Mouse (Mus musculus): Measurements from ENCODE around the gene Fbxl18. TPM values are rescaled to one million over a fixed set of nuclear protein-coding genes. Genes with fewer than 3 reads are reported as not detected.

Fbxl18 gene
- total and polyA plus RNA-seq, 3 experiments = 4.6 to 7.4 TPM; not detected in 1

DNA sequence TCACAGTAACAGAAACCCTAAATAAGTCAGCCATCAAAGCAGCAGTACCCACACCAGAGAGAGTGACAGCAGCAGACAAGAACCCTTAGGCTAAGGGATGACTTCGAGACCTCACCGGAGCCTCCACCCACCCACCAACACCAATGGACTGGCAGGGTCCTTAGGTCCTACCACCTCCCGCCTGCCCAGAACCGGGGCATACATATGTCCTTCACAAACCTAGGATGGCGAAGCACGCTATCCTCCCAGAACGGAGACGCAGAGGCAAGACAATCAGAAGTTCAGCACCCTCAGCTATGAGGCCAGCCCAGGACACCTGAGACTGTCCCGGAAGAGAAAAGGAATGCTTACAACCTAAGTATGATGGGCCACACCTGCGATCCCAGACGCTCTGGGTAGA, 12.8 kb downstream of the Fbxl18 start:
- Histone ChIP-seq H3K4me3 (ENCODE audit: control insufficient read depth in 1 of 2, insufficient read depth in 1 of 2, low read depth in 2 of 2, low read length in 2 of 2) (no peak overlapping the region), H3K4me1 (ENCODE audit: control insufficient read depth in 1 of 2, insufficient read depth in 2 of 2, low read length in 2 of 2) (no peaks in the 10 kb centered on the region), H3K27me3 (ENCODE audit: control insufficient read depth in 1 of 2, insufficient read depth in 2 of 2, low read length in 2 of 2) (no peaks in the 10 kb centered on the region), H3K9ac (ENCODE audit: control insufficient read depth, low read depth, low read length, poor library complexity, severe bottlenecking) (no peak overlapping the region), H3K36me3 (ENCODE audit: control insufficient read depth in 1 of 2, insufficient read depth in 2 of 2, low read length in 2 of 2) (no peaks in the 10 kb centered on the region), H3K9me3 (replicated peaks; ENCODE audit: insufficient read depth, low read length) (no peaks in the 10 kb centered on the region), H3K79me2 (ENCODE audit: control insufficient read depth, insufficient read depth, low read length, poor library complexity) (no peaks in the 10 kb centered on the region), H3K27ac (ENCODE audit: control insufficient read depth, low read depth, low read length) (no peak overlapping the region)
- TF ChIP-seq TAL1 (IDR thresholded peaks at IDR 0.05; ENCODE audit: low read length) = no peak
- no peak for TF ChIP-seq MYB (IDR thresholded peaks at IDR 0.05; ENCODE audit: low read depth, low read length)
- no peak for TF ChIP-seq SMC3 (IDR thresholded peaks at IDR 0.05; ENCODE audit: low read depth, low read length)
- TF ChIP-seq KAT2A (conservative IDR thresholded peaks at IDR 0.05; ENCODE audit: low read depth, low read length) = no peak
- no peak for TF ChIP-seq ZC3H11A (IDR thresholded peaks at IDR 0.05; ENCODE audit: low read depth, low read length)
- TF ChIP-seq GATA1 (IDR thresholded peaks at IDR 0.05; ENCODE audit: low read depth, low read length) = no peak
- TF ChIP-seq POLR2A (IDR thresholded peaks at IDR 0.05; ENCODE audit: control insufficient read depth in 1 of 2, insufficient read depth in 1 of 2, low read depth in 1 of 2, low read length in 2 of 2, poor library complexity in 1 of 2) = no peak
- TF ChIP-seq NRF1 (IDR thresholded peaks at IDR 0.05; ENCODE audit: insufficient read depth, low read depth, low read length, poor library complexity, severe bottlenecking) = no peak
- TF ChIP-seq E2F4 (IDR thresholded peaks at IDR 0.05; ENCODE audit: borderline replicate concordance, low read depth, low read length) = no peak
- no peak for TF ChIP-seq SIN3A (IDR thresholded peaks at IDR 0.05; ENCODE audit: low read length)
- no peak for TF ChIP-seq ELF1 (IDR thresholded peaks at IDR 0.05; ENCODE audit: low read depth, low read length)
- no peak for DNase-seq (ENCODE audit: low read depth, low spot score)

DNA sequence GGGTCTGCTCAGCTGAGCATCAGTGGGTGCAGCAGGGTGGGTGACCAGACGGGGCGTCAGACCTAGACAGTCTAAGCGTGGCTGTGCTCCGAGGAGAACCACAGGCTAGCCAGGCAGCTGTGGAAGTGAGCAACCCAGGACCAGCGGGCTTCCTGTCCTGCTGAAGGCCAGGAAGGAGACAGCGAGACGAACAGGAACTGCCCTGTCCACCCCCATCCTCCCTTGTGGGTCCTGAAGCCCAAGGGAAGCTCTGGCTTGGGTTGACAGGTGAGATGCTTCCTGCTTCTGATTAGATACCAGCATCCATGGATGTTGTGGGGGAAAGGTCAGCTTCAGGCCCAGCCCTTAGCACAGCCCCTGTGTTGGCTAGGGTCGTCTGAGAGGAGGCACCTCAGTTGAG, 13.3 kb downstream of the Fbxl18 start:
- Histone ChIP-seq H3K27me3 (ENCODE audit: control insufficient read depth in 1 of 2, insufficient read depth in 2 of 2, low read length in 2 of 2) (no peaks in the 10 kb centered on the region), H3K27ac (ENCODE audit: control insufficient read depth, low read depth, low read length) (no peak overlapping the region), H3K4me3 (ENCODE audit: control insufficient read depth in 1 of 2, insufficient read depth in 1 of 2, low read depth in 2 of 2, low read length in 2 of 2) (no peak overlapping the region), H3K79me2 (ENCODE audit: control insufficient read depth, insufficient read depth, low read length, poor library complexity) (no peaks in the 10 kb centered on the region), H3K9me3 (replicated peaks; ENCODE audit: insufficient read depth, low read length) (no peaks in the 10 kb centered on the region), H3K9ac (ENCODE audit: control insufficient read depth, low read depth, low read length, poor library complexity, severe bottlenecking) (no peak overlapping the region), H3K4me1 (ENCODE audit: control insufficient read depth in 1 of 2, insufficient read depth in 2 of 2, low read length in 2 of 2) (no peaks in the 10 kb centered on the region), H3K36me3 (ENCODE audit: control insufficient read depth in 1 of 2, insufficient read depth in 2 of 2, low read length in 2 of 2) (no peaks in the 10 kb centered on the region; a peak in 1 of 4 replicates)
- TF ChIP-seq EP300 (IDR thresholded peaks at IDR 0.05; ENCODE audit: low read depth in 1 of 2, low read length in 2 of 2) = no peak
- no peak for TF ChIP-seq GABPA (IDR thresholded peaks at IDR 0.05; ENCODE audit: low read depth, low read length)
- no peak for TF ChIP-seq UBTF (IDR thresholded peaks at IDR 0.05; ENCODE audit: borderline replicate concordance, insufficient read depth, low read depth, low read length)
- TF ChIP-seq MXI1 (IDR thresholded peaks at IDR 0.05; ENCODE audit: low read depth, low read length) = no peak
- TF ChIP-seq POLR2A (IDR thresholded peaks at IDR 0.05; ENCODE audit: control insufficient read depth in 1 of 2, insufficient read depth in 1 of 2, low read depth in 1 of 2, low read length in 2 of 2, poor library complexity in 1 of 2) = no peak
- no peak for TF ChIP-seq ETS1 (IDR thresholded peaks at IDR 0.05; ENCODE audit: low read depth, low read length)
- TF ChIP-seq ZMIZ1 (IDR thresholded peaks at IDR 0.05; ENCODE audit: low read depth, low read length) = no peak
- no peak for TF ChIP-seq MAZ (IDR thresholded peaks at IDR 0.05; ENCODE audit: low read depth, low read length)
- TF ChIP-seq POLR2AphosphoS2 (IDR thresholded peaks at IDR 0.05; ENCODE audit: low read length) = no peak
- TF ChIP-seq USF2 (IDR thresholded peaks at IDR 0.05; ENCODE audit: borderline replicate concordance in 1 of 2, insufficient read depth in 1 of 2, low read depth in 1 of 2, low read length in 2 of 2) = no peak
- TF ChIP-seq BHLHE40 (IDR thresholded peaks at IDR 0.05; ENCODE audit: borderline replicate concordance, low read depth, low read length) = no peak
- TF ChIP-seq SMC3 (IDR thresholded peaks at IDR 0.05; ENCODE audit: low read depth, low read length) = no peak
- DNase-seq (ENCODE audit: low read depth, low spot score) = no peak
